Mouse (Mus musculus) urinary bladder, adult 2 months (tissue): ENCODE results near the gene Cacna1c. TPM values are rescaled to one million over a fixed set of nuclear protein-coding genes. Genes with fewer than 3 reads are reported as not detected.

ENCODE experiments used
- DNase-seq: peaks from one replicate; pipeline ENCODE4 v3.0.0; 2022; ENCODE audit warnings: low spot score
- polyA plus RNA-seq: library from polyadenylated mRNA; depleted of rRNA; stranded (reverse); fragments of >200 nt; gene quantifications from 2 replicates; pipeline ENCODE4 v1.2.3, GENCODE M21; 2012

Gene Cacna1c
- polyA plus RNA-seq, 1 experiment: 11.2 TPM

DNA sequence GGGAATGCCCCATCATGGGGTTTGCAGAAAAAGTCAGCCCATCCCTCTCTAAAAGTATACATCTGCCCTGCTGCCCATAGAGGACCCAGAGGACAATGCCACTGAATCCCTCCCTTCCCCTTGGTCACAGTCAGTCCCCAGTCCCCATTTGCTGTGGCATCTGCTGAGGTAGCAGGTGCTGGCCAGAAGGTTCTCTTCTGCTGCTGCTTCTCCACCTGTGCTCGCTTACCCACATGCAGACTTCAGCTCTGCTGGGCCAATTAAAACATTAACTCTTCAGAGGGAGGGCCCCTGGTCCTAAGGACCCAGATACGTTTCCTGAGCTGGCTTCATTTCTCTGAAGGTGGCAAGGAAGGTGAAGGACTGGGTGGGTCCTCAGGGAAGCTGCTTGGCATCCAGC, 272.3 kb downstream of the Cacna1c start:
- no peak for DNase-seq

DNA sequence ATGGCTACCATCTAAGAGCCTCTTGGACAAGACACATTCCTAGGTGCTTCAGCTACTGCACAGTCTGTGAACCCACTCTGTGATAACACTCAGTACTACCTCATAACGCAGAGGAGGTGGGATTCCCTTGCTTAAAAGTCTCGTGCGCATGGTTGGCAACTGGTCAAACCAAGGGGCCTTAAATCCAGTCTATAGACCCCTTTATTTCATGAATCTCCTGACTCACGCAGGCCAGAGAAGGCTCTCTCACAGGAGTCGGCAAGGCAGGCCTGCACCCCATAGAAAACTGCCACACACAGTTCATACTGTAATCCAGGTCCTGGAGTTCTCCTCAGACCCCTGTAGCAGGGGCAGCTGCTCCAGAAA, 273.0 kb downstream of the Cacna1c start:
- no peak for DNase-seq

DNA sequence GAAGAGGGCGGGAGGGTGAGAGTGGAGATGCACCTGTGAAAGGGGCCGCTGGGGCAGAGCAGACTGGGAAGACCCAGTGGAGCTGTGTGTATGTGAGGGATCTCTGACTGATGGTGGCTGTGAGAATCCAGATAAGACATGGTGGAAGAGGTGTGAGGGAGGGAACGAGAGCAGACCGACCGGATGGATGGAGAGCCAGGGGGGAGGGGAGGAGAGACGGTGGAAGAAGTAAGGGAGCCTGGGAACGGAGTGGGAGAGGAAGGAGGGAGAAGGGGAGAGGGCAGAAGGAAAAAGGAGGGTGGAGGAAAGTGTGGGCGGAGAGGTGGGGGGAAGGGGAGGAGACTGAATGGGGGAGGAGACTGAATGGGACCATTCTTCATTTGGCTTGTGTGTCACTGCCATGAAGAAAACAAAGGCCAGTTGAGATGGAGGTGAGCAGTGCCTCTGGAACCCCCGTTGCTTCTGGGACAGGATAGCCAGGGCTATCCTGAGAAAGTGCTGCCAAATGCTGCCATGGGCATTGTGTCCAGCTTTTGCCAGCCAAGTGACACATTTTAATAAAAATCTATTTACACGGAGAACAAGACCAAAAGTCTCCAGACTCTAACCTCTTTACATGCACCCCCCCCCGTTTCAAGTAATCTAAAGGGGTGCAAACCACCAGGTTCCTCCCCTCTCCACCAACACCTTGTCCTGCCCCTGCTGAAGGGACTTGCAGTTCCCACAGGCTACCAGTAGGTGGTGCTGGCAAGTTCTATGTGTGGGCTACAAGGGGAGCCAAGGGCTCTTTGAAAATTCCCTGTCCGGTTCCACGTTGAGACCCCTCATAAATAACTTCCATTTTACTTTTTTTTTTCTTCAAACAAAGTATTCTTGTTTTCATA, 273.6 kb downstream of the Cacna1c start:
- DNase-seq: peak; percentile 54

GRCm38 (mm10) chr6:118908176-118908575, 288.0 kb downstream of the Cacna1c start:
- DNase-seq: no peak

DNA sequence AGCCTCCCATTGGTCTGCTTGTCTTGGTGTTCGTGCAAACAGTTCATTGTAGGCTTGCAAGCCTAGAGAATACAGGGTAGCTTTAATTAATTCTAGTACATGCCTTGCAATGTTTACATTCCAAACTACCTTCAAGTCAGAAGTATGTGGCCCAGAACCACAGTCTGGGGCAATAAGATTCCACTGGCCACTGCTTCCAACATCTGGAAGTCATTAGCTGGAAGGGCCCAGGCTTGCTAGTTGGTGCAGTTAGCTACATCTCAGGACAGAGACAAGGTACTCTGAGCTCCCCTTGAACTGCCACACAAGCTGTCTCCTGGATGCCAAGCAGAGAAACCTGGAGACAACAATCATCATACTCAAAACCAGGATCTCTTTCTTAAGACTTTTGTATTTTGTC, 288.5 kb downstream of the Cacna1c start:
- no peak for DNase-seq

DNA sequence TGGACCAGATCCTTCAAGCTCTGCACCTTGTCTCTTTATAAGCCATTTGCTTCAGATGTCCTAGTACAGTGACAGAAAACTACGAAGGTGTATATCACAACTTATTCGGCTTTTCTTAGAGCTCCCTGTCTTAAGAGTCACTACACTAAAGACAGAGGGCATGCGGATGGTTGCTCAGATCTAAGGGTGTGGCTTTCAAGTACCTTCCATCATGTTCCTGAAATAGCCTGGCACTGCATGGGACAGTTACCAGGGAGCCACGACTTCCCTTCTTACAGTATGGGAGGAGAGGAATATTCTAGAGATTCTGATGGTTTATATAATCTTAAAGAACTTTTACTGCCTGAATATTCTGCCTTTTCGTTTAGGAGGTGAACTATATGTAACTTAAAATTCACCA, 289.3 kb downstream of the Cacna1c start:
- DNase-seq: no peak

DNA sequence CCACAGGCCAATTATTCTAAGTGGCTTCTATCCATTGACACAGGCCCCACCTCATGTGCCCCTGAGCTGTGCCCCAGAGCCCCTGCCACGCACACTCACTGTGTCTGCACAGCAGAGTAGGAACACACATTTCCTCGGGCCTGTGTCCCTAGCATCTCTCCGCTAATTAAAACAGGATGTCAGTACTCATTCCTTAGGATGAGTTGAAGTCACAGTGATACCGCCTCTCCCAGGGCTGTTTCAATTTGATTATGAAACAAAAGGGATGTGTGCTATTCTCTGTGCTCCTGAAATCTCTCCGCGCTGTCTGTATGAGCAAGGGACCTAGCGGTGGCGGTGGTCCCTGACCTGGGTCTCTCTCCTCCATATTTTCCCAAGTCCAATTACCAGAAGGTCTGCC, 296.5 kb downstream of the Cacna1c start:
- DNase-seq: no peak

- no peak for DNase-seq
Measured at GRCm38 (mm10) chr6:118897101-118897500, 299.1 kb downstream of the Cacna1c start.

GRCm38 (mm10) chr6:118894043-118894442, 302.2 kb downstream of the Cacna1c start:
- no peak for DNase-seq

DNA sequence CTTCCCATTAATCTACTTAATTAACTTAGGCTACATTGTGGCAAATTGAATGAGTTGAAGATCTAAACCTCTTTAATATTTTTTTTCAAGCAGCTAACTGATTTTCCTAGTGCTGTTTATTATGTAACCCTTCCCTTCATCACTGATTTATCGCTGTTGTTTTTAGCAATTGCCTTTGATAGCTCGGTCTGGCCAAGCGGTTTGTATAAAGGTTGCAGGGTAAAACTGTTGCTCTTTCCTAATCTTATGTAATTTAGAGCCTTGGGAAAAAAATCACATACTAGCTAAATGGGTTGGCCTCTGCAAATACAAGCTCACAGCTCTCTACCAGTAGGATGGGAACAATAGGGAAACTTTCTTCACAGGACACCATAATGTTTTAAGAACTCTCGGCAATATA, 306.8 kb downstream of the Cacna1c start:
- DNase-seq: no peak

DNA sequence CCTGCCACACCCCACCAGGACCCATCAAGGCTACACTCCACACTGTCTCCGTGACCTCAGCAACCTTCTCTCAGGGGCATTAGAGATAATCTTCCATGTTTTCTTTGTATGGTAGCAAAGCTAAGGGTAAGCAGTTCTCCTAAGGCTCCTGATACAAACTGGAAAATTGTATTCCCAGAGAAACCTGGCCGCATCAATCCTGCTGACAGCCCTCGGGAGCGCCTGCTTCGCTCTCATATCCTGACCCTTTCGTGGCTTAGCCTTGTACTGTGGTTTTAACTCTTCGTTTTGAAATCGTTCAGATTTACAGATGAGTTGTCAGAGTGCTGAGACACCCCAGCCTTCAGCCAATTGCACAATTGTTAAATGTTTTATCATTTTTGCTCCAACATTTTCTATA, 309.2 kb downstream of the Cacna1c start:
- no peak for DNase-seq

DNA sequence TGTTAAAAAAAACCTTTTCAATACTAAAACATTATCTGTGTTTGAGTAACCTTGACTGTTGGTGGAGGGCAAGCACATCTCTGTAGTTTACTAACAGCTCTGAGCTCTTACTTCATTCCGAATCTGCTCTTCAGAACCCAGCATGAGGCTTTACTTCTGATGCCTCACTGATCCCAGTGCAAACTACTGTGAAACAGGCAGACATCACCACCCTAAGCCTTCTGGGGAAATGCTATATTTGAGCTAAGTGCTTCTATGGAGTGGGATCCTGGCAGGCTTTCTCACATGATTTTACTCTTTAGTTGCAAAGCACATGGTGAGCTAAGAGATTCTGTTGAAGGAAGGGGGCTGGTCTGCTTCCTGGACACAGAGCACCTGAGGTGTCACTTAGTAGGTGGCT, 311.3 kb downstream of the Cacna1c start:
- no peak for DNase-seq

DNA sequence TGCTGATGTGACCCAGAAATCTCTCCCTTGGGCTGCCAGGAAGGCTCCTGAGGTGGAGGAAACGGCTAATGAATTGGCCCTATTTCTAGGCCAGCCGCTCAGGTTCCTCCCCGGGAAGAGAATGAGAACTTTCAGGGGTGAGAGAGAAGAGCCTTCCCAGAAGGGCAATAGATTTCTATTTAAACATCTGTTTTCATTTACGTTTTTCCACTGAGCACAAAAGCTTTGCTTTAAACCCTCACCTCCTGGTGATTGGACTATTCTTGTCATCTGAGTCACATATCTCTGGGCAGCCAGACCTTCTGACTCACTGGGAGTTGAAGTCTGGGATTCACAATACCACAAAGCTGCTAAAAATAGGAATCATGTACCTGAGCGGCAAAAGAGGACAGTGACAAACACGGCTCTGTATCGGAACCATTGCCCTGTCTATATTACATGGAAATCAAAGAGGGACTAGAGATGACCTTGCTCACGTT, 312.1 kb downstream of the Cacna1c start:
- DNase-seq: no peak

DNA sequence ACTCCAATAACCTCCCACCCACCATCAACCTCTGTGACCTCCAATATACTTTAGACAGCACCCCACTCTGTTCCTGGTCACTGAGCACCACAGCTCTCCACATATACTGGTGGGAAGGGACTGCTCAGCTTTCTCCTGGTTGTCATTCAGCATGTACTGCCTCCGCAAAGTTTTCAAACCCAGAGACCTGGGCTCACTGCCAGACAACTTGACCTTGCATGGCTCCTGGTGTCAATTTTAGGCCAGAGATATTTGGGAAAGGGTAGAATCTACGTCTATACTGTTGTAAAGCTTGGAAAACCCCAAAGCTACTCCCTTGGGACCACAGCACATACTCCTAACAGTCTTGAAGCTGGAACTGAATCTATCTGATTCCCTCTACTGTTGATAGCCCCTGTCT, 320.0 kb downstream of the Cacna1c start:
- DNase-seq: no peak

DNA sequence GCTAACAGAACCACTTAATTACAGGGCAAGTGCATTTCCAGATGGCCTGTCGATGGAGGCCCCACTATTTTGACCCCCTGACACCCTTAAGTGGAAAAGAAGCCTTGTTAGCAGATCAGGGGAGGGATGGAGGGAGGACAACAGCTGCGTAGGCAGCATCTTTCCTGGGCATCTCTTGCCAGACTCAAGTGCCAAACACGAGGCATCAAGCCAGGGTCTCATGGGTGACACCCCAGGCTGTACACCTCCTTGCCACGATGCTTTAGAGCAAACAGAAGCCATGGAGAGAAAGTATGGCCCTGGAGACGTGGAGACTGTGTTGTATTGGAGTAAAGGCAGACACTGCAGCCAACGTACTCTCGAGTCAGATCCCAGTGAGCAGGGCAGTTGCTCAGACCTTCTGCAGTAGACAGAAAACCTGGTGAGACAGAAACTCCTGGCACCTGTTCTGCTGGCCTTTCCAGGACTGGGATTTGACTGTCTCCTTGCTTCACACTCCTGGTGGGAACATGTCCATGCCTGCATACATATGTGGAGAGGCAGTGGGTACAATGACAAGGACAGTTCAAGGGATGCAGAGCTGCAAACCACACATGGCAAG, 325.9 kb downstream of the Cacna1c start:
- no peak for DNase-seq

GRCm38 (mm10) chr6:118867384-118867783, 328.8 kb downstream of the Cacna1c start:
- no peak for DNase-seq

DNA sequence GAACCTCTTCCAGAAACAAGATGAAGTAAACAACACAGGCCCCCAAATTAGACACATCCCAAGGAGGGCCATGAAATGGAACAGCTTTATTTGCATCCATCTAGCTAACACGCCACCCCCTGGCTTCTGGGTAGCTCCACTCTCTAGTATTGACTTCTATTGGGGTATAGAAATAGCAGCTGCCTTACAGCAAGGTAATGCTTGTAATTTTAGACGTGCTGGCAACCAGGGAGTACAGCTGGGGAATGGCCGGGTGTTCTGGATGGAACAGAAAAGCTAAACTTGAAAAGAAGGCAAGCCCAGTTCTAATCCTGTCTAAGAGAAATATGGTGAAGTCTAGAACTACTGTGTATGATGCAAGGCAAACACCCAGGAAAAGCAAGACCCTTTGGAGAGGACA, 329.3 kb downstream of the Cacna1c start:
- DNase-seq: no peak

- no peak for DNase-seq
Measured at GRCm38 (mm10) chr6:118865777-118866380, 330.3 kb downstream of the Cacna1c start.

DNA sequence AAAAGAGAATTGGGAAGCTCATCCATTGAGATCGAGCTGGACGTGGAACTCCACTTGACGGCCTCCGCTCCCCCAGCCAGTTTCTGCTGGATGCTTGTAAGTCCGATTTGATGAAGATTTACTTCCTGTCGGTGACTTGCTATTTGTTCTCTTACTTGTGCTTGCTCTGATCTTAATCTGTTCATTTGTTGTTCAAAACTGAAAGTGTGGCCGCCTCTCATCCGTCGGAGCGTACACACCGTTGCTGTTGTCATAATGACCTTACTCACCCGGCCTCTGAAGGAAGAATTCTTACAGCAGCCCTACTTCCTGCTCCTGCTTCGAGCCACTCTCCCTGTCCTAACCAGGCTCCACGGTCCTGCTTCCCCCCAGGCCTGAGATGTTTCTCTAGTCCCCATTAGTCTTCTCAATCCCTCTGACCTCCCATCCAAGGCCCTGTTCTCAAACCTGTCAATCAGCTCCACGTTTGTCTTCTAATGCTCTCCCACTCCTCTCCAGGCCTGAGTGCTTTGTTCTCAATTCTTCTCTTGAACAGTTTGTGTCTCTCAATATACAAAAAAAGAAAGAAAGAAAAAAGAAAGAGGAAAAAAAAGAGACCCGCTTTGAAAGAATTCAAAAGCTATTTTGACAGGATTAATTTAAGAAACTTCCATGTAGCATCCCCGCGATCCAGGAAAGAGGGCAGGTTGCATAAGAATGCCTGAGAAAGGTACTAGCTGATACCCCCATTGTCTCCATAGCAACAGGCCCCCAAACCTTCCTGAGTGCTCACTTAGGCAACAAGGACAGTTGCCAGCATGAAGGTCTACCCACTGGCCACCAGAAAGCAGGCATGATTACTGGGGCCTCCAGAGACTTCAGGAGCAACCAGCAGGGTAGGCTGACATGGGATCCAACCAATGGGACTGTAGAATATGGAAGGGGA, 331.3 kb downstream of the Cacna1c start:
- DNase-seq: no peak

DNA sequence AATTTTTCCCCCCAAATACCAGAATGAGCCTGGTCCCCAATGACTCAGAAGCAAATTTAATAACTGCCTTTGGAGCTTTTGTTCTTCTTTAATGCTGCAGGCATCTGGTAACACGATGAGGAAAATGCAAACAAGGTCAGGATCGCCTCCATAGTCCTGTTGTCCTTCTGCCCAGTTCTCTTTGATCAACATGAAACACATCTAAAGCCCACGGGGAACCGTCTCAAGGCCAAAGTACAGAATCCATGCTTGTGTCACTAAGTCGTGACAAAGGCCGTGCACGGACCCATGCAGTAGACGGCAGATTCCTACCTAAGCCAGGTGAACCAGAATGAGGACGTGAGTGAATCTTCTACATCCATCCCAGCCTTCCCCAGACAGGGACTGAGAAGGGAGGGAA, 333.5 kb downstream of the Cacna1c start:
- DNase-seq: no peak

DNA sequence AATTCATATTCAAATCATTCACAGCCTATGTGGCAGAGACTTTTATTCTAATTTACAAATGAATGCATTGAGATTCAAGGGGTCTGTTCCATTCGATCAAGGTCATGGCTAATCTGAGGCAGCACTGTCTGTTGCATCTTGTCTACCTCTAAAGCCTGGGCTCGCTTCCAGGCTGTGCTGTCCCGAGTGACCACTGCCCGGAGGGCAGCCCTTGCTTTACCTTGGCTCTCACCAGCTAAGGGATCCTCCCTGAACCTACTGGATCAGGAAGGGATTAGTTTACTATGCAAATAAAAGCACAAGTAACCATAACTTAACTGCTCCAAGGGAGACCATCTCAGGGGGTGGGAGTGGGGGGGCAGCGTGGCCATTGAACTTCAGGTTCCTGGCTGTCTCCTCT, 334.1 kb downstream of the Cacna1c start:
- no peak for DNase-seq

DNA sequence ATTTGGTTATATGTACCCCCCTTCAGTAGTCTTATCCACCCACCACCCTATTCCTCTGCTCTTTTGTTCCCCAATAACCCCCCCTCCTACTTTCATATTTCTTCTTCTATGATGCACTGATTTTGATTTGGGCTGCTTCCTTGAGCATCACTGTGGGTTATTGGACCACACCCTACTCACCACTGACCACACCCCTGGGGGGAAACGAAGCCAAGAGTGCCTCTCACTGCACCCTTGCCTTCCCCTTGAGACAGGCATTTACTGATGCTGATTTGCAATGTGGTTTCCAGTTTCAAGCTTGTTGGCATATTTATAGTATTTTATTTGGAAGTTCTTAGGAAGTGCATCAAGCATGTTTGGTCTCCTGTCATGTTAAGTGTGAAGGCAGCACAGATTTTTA, 337.8 kb downstream of the Cacna1c start:
- DNase-seq: no peak
